Mouse (Mus musculus): Measurements from ENCODE around the gene Abcb1b.

- TF ChIP-seq CTCF (IDR thresholded peaks at IDR 0.05; ENCODE audit: borderline replicate concordance, extremely low read depth, insufficient read depth, insufficient read length) (no peak), POLR2A (IDR thresholded peaks at IDR 0.05; ENCODE audit: borderline replicate concordance, extremely low read depth, insufficient read depth, insufficient read length, poor library complexity, severe bottlenecking) (no peak)
These were observed 52.9 kb downstream of the Abcb1b start for GRCm38 (mm10) chr5:8850851-8851250.

All from brain, embryonic 14.5 days (tissue).